Mouse (Mus musculus): ENCODE results near the gene Ffar1. TPM values are rescaled to one million over a fixed set of nuclear protein-coding genes. Genes with fewer than 3 reads are reported as not detected.

Ffar1 gene
- not detected for polyA plus RNA-seq (2012; fragmentation: generic; extraction: Trizol)
- long read RNA-seq, experiment 1: 0 reads
- long read RNA-seq, experiment 2: 0 reads

GRCm38 (mm10) chr7:30861464-30861863 lies at the start of gene Ffar1:
Ffar1 (minus strand) TSS chr7:30861564.
- Histone ChIP-seq H3K4me3 (ENCODE audit: insufficient read depth, poor library complexity, severe bottlenecking) (no peak within 1 kb of the TSS), H3K79me3 (ENCODE audit: low read depth) (no peaks in the 10 kb centered on the region), H3K27me3 (ENCODE audit: control insufficient read depth, insufficient read depth, insufficient read length) (peaks cover 38% of the 10 kb centered on the region), H3ac (ENCODE audit: control insufficient read depth, insufficient read length, low read depth) (no peak within 1 kb of the TSS), H3K36me3 (ENCODE audit: control insufficient read depth, insufficient read depth) (no peaks in the 10 kb centered on the region), H3K79me2 (ENCODE audit: control insufficient read depth, insufficient read depth) (no peaks in the 10 kb centered on the region)
- no peak for TF ChIP-seq MYOD1 (IDR thresholded peaks at IDR 0.05; ENCODE audit: control insufficient read depth, insufficient read length, low read depth)
- TF ChIP-seq CTCF (IDR thresholded peaks at IDR 0.05; ENCODE audit: control insufficient read depth, insufficient read depth, insufficient read length): no peak
- no peak for TF ChIP-seq CEBPB (IDR thresholded peaks at IDR 0.05; ENCODE audit: low read depth)
- no peak for TF ChIP-seq USF1 (IDR thresholded peaks at IDR 0.05; ENCODE audit: low read depth)
- TF ChIP-seq MAX (IDR thresholded peaks at IDR 0.05): no peak
- no peak for TF ChIP-seq FOSL1 (IDR thresholded peaks at IDR 0.05; ENCODE audit: insufficient read depth, low read length, poor library complexity, severe bottlenecking)
- no peak for TF ChIP-seq MYOG (IDR thresholded peaks at IDR 0.05; ENCODE audit: control insufficient read depth, extremely low read depth, insufficient read length)

GRCm38 (mm10) chr7:30909773-30910172 lies 48.4 kb upstream of the Ffar1 start:
- TF ChIP-seq CEBPB (IDR thresholded peaks at IDR 0.05; ENCODE audit: low read depth) (no peak), MAX (IDR thresholded peaks at IDR 0.05) (no peak), MYOG (IDR thresholded peaks at IDR 0.05; ENCODE audit: control insufficient read depth, extremely low read depth, insufficient read length) (no peak), CTCF (IDR thresholded peaks at IDR 0.05; ENCODE audit: control insufficient read depth, insufficient read depth, insufficient read length) (no peak)
- Histone ChIP-seq H3K4me3 (ENCODE audit: insufficient read depth, poor library complexity, severe bottlenecking) (no peak overlapping the region), H3K79me2 (ENCODE audit: control insufficient read depth, insufficient read depth) (no peaks in the 10 kb centered on the region), H3K27me3 (ENCODE audit: control insufficient read depth, insufficient read depth, insufficient read length) (peaks cover 38% of the 10 kb centered on the region), H3ac (ENCODE audit: control insufficient read depth, insufficient read length, low read depth) (no peak overlapping the region), H3K36me3 (ENCODE audit: control insufficient read depth, insufficient read depth) (no peaks in the 10 kb centered on the region), H3K79me3 (ENCODE audit: low read depth) (no peaks in the 10 kb centered on the region)

GRCm38 (mm10) chr7:30908992-30909431 lies 47.6 kb upstream of the Ffar1 start:
- Histone ChIP-seq H3ac (ENCODE audit: control insufficient read depth, insufficient read length, low read depth) (no peak overlapping the region), H3K79me2 (ENCODE audit: control insufficient read depth, insufficient read depth) (no peaks in the 10 kb centered on the region), H3K27me3 (ENCODE audit: control insufficient read depth, insufficient read depth, insufficient read length) (peaks cover 35% of the 10 kb centered on the region), H3K79me3 (ENCODE audit: low read depth) (no peaks in the 10 kb centered on the region), H3K4me3 (ENCODE audit: insufficient read depth, poor library complexity, severe bottlenecking) (no peak overlapping the region), H3K36me3 (ENCODE audit: control insufficient read depth, insufficient read depth) (no peaks in the 10 kb centered on the region)
- TF ChIP-seq CEBPB (IDR thresholded peaks at IDR 0.05; ENCODE audit: low read depth): no peak
- no peak for TF ChIP-seq FOSL1 (IDR thresholded peaks at IDR 0.05; ENCODE audit: insufficient read depth, low read length, poor library complexity, severe bottlenecking)
- no peak for TF ChIP-seq MAX (IDR thresholded peaks at IDR 0.05)
- no peak for TF ChIP-seq USF1 (IDR thresholded peaks at IDR 0.05; ENCODE audit: low read depth)
- TF ChIP-seq MYOG (IDR thresholded peaks at IDR 0.05; ENCODE audit: control insufficient read depth, extremely low read depth, insufficient read length): no peak
- no peak for TF ChIP-seq CTCF (IDR thresholded peaks at IDR 0.05; ENCODE audit: control insufficient read depth, insufficient read depth, insufficient read length)
- TF ChIP-seq MYOD1 (IDR thresholded peaks at IDR 0.05; ENCODE audit: control insufficient read depth, insufficient read length, low read depth): no peak

GRCm38 (mm10) chr7:30908277-30908991 lies 47.1 kb upstream of the Ffar1 start:
- TF ChIP-seq FOSL1 (IDR thresholded peaks at IDR 0.05; ENCODE audit: insufficient read depth, low read length, poor library complexity, severe bottlenecking) (no peak), USF1 (IDR thresholded peaks at IDR 0.05; ENCODE audit: low read depth) (no peak), CTCF (IDR thresholded peaks at IDR 0.05; ENCODE audit: control insufficient read depth, insufficient read depth, insufficient read length) (no peak), MYOG (IDR thresholded peaks at IDR 0.05; ENCODE audit: control insufficient read depth, extremely low read depth, insufficient read length) (no peak)
- Histone ChIP-seq H3K79me2 (ENCODE audit: control insufficient read depth, insufficient read depth) (no peaks in the 10 kb centered on the region), H3K79me3 (ENCODE audit: low read depth) (no peaks in the 10 kb centered on the region), H3K27me3 (ENCODE audit: control insufficient read depth, insufficient read depth, insufficient read length) (peaks cover 32% of the 10 kb centered on the region), H3K36me3 (ENCODE audit: control insufficient read depth, insufficient read depth) (no peaks in the 10 kb centered on the region), H3K4me3 (ENCODE audit: insufficient read depth, poor library complexity, severe bottlenecking) (no peak overlapping the region), H3ac (ENCODE audit: control insufficient read depth, insufficient read length, low read depth) (no peak overlapping the region)

- no peaks in the 10 kb centered on the region for H3K36me3 ChIP-seq (ENCODE audit: control insufficient read depth, insufficient read depth)
- TF ChIP-seq CTCF (IDR thresholded peaks at IDR 0.05; ENCODE audit: control insufficient read depth, insufficient read depth, insufficient read length): no peak
- no peak for TF ChIP-seq MYOD1 (IDR thresholded peaks at IDR 0.05; ENCODE audit: control insufficient read depth, insufficient read length, low read depth)
- TF ChIP-seq MAX (IDR thresholded peaks at IDR 0.05): no peak
- TF ChIP-seq CEBPB (IDR thresholded peaks at IDR 0.05; ENCODE audit: low read depth): no peak
- no peak for TF ChIP-seq MYOG (IDR thresholded peaks at IDR 0.05; ENCODE audit: control insufficient read depth, extremely low read depth, insufficient read length)
- no peak for TF ChIP-seq USF1 (IDR thresholded peaks at IDR 0.05; ENCODE audit: low read depth)
- no peak for TF ChIP-seq FOSL1 (IDR thresholded peaks at IDR 0.05; ENCODE audit: insufficient read depth, low read length, poor library complexity, severe bottlenecking)
- H3K79me3 ChIP-seq (ENCODE audit: low read depth): no peaks in the 10 kb centered on the region
- H3K4me3 ChIP-seq (ENCODE audit: insufficient read depth, poor library complexity, severe bottlenecking): no peak overlapping the region
- H3K79me2 ChIP-seq (ENCODE audit: control insufficient read depth, insufficient read depth): no peaks in the 10 kb centered on the region
- no peak overlapping the region for H3ac ChIP-seq (ENCODE audit: control insufficient read depth, insufficient read length, low read depth)
- H3K27me3 ChIP-seq (ENCODE audit: control insufficient read depth, insufficient read depth, insufficient read length): peaks cover 26% of the 10 kb centered on the region
These were observed 42.7 kb upstream of the Ffar1 start for GRCm38 (mm10) chr7:30904042-30904441.

All from C2C12 (cell line).